Comparison of ENCODE assay signal across 8 mouse cellular contexts in the genomic region with DNA sequence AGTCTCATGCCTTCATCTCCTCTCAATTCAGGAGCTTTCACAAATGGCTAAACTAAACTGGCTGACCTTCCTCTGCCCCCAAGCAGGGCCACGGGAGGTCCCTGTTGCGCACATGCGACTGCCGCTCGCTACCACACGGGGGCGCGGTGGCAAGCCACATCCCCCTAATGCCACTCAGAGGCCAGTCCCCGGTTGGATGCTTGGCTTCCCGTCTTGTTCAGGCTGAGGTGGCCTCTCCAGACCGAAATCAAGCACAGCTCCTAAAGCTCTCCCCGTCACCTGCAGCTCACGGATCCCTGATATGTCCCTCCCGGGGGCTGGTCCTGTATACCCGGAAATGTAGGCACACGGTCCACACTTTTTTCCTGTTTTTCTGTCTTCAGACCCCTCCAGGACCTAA. TPM values are rescaled to one million over a fixed set of nuclear protein-coding genes. Genes with fewer than 3 reads are reported as not detected.
DNase-seq lines count a peak whose midpoint lies in the region; ATAC-seq lines count a peak whose summit lies in the region.

No protein-coding gene starts in this region.

- H3K9me3 ChIP-seq in intestine, embryonic 15.5 days: no peaks in the 10 kb centered on the region

- H3K4me1 ChIP-seq in intestine, embryonic 15.5 days (replicated peaks): peaks cover 17% of the 10 kb centered on the region

- DNase-seq in adrenal gland, adult 18-20 months (ENCODE audit: low spot score in 2 of 2): peak; percentile 85 to 89
- peak; percentile 92 for DNase-seq in embryo, embryonic 11 days
- DNase-seq in gastrocnemius, postnatal 4 days (ENCODE audit: low spot score in 2 of 2): peak; percentile 75 to 87
- DNase-seq in left cerebral cortex, postnatal 14 days (ENCODE audit: low spot score in 2 of 2): peak; percentile 82 to 86
- peak; percentile 86 for DNase-seq in right cerebral cortex, postnatal 14 days
- DNase-seq in urinary bladder, postnatal 25 days (ENCODE audit: low spot score): peak; percentile 83

- ATAC-seq in intestine, embryonic 15.5 days: peak; percentile 52
- ATAC-seq in megakaryocyte-erythroid progenitor cell, adult 5-6 weeks (replicated peaks; ENCODE audit: low FRiP score, low TSS enrichment, poor library complexity, severe bottlenecking): peak; percentile 71

- WGBS in intestine, embryonic 15.5 days: under 1% methylated on average over 16 of the region's 16 CpGs

- peaks cover 25% of the 10 kb centered on the region for H3K27me3 ChIP-seq in intestine, embryonic 15.5 days (replicated peaks)

- H3K4me3 ChIP-seq in intestine, embryonic 15.5 days (replicated peaks): peak overlapping the region; percentile 70

- H3K36me3 ChIP-seq in intestine, embryonic 15.5 days: no peaks in the 10 kb centered on the region

- intact Hi-C loops in left cerebral cortex, postnatal 14 days (cut with DNase I): loop anchor here (2.0 kb wide), 1 partner anchor 160 kb away; no protein-coding TSS in a partner anchor

- peak overlapping the region; percentile 42 for H3K9ac ChIP-seq in intestine, embryonic 15.5 days

- 0 out of 2 replicates have a peak overlapping the region, but pooled peaks have one; percentile 62 for H3K27ac ChIP-seq in intestine, embryonic 15.5 days

- peak overlapping the region; percentile 95 for H3K4me2 ChIP-seq in intestine, embryonic 15.5 days (replicated peaks)

RNA-seq across cellular contexts. Expression of a gene that starts 1.1 kb away (rescaled TPM):
- 1 to 10 TPM; 1.7 to 2.1 TPM for total RNA-seq in adrenal gland, adult 18-20 months (2021)
- total RNA-seq in gastrocnemius, postnatal 4 days (2021): 1 to 10 TPM; 1.9 to 2.4 TPM
- 5.3 and 5.4 TPM in 2 replicates for polyA plus RNA-seq in intestine, embryonic 15.5 days (2015; fragmentation: Nextera tagmentation; extraction: Ambion mirVana)
- 100 to 1,000 TPM; 258 to 270 TPM for total RNA-seq in left cerebral cortex, postnatal 14 days (2021)
- 1.0 TPM in 1 of 2 replicates, not detected in the other for total RNA-seq in megakaryocyte-erythroid progenitor cell, adult 5-6 weeks (2014; fragmentation: Nextera tagmentation)
- 0.23 TPM in 1 of 2 replicates, not detected in the other for total RNA-seq in megakaryocyte-erythroid progenitor cell, adult 5-6 weeks (2017)

RNA-seq across cellular contexts. Expression of a gene that starts 27.0 kb away (rescaled TPM):
- total RNA-seq in adrenal gland, adult 18-20 months (2021): 1 to 10 TPM in 1 of 2 experiments, under 1 TPM in 1; 0.89 to 1.4 TPM
- total RNA-seq in gastrocnemius, postnatal 4 days (2021): 1 to 10 TPM in 1 of 2 experiments, under 1 TPM in 1; 0.74 to 1.0 TPM
- polyA plus RNA-seq in intestine, embryonic 15.5 days (2015; fragmentation: Nextera tagmentation; extraction: Ambion mirVana): 0.55 and 0.69 TPM in 2 replicates
- 1 to 10 TPM; 6.4 to 8.5 TPM for total RNA-seq in left cerebral cortex, postnatal 14 days (2021)
- not detected in 2 replicates for total RNA-seq in megakaryocyte-erythroid progenitor cell, adult 5-6 weeks (2014; fragmentation: Nextera tagmentation)
- total RNA-seq in megakaryocyte-erythroid progenitor cell, adult 5-6 weeks (2017): not detected in 2 replicates

RNA-seq across cellular contexts. Expression of a gene that starts 37.7 kb away (rescaled TPM):
- 10 to 100 TPM; 19.7 to 19.9 TPM for total RNA-seq in adrenal gland, adult 18-20 months (2021)
- total RNA-seq in gastrocnemius, postnatal 4 days (2021): 100 to 1,000 TPM; 103 to 112 TPM
- polyA plus RNA-seq in intestine, embryonic 15.5 days (2015; fragmentation: Nextera tagmentation; extraction: Ambion mirVana): 63.7 and 67.0 TPM in 2 replicates
- total RNA-seq in left cerebral cortex, postnatal 14 days (2021): 10 to 100 TPM; 62.1 to 77.0 TPM
- not detected in 2 replicates for total RNA-seq in megakaryocyte-erythroid progenitor cell, adult 5-6 weeks (2014; fragmentation: Nextera tagmentation)
- total RNA-seq in megakaryocyte-erythroid progenitor cell, adult 5-6 weeks (2017): not detected in 2 replicates

RNA-seq across cellular contexts. Expression of a gene that starts 57.8 kb away (rescaled TPM):
- total RNA-seq in adrenal gland, adult 18-20 months (2021): 10 to 100 TPM; 21.3 to 22.9 TPM
- total RNA-seq in gastrocnemius, postnatal 4 days (2021): 1 to 10 TPM; 7.3 to 8.4 TPM
- 8.7 and 9.3 TPM in 2 replicates for polyA plus RNA-seq in intestine, embryonic 15.5 days (2015; fragmentation: Nextera tagmentation; extraction: Ambion mirVana)
- 10 to 100 TPM; 63.8 to 64.7 TPM for total RNA-seq in left cerebral cortex, postnatal 14 days (2021)
- 1.3 TPM in 1 of 2 replicates, not detected in the other for total RNA-seq in megakaryocyte-erythroid progenitor cell, adult 5-6 weeks (2014; fragmentation: Nextera tagmentation)
- 0.42 and 1.3 TPM in 2 replicates for total RNA-seq in megakaryocyte-erythroid progenitor cell, adult 5-6 weeks (2017)

Comparison
In these comparisons a context has a peak if more than half of its experiments do, and no peak if none do; other contexts are left out.
1. Peak in every context shown above with its lines: DNase-seq, ATAC-seq, H3K4me3 ChIP-seq and H3K27ac ChIP-seq.
2. RNA of a gene that starts 1.1 kb away (total RNA-seq): 258 to 270 TPM in left cerebral cortex, postnatal 14 days; 1.9 to 2.4 TPM in gastrocnemius, postnatal 4 days, 1.7 to 2.1 TPM in adrenal gland, adult 18-20 months and 0.23 to 1.0 TPM in megakaryocyte-erythroid progenitor cell, adult 5-6 weeks; every median in the first group is over 10 times any median in the second.
3. RNA of a gene that starts 37.7 kb away (total RNA-seq): 103 to 112 TPM in gastrocnemius, postnatal 4 days, 62.1 to 77.0 TPM in left cerebral cortex, postnatal 14 days and 19.7 to 19.9 TPM in adrenal gland, adult 18-20 months; not detected in megakaryocyte-erythroid progenitor cell, adult 5-6 weeks; every median in the first group is over 10 times any median in the second.